Mouse (Mus musculus) gastrocnemius, adult 18-20 months (tissue): Measurements from ENCODE around the gene Cnn1. TPM values are rescaled to one million over a fixed set of nuclear protein-coding genes. Genes with fewer than 3 reads are reported as not detected.
A peak's percentile ranks its signal among the peaks of the same experiment; 100 is the strongest.
"Not testable (repeated sequence)": the region's sequence is repeated elsewhere in the genome, so short reads cannot be mapped to it uniquely, and the experiment has no call there.

Source experiments
- DNase-seq: peaks from one replicate; pipeline ENCODE4 v3.0.0; 2021; ENCODE audit warnings: low spot score
- total RNA-seq, 2 experiments: library from RNA; stranded (reverse); gene quantifications; 2 replicates each; pipeline ENCODE4 v1.2.3; 2021

Cnn1 gene
- total RNA-seq, 2 experiments from 2014 or later: 3.1 to 6.5 TPM

DNA sequence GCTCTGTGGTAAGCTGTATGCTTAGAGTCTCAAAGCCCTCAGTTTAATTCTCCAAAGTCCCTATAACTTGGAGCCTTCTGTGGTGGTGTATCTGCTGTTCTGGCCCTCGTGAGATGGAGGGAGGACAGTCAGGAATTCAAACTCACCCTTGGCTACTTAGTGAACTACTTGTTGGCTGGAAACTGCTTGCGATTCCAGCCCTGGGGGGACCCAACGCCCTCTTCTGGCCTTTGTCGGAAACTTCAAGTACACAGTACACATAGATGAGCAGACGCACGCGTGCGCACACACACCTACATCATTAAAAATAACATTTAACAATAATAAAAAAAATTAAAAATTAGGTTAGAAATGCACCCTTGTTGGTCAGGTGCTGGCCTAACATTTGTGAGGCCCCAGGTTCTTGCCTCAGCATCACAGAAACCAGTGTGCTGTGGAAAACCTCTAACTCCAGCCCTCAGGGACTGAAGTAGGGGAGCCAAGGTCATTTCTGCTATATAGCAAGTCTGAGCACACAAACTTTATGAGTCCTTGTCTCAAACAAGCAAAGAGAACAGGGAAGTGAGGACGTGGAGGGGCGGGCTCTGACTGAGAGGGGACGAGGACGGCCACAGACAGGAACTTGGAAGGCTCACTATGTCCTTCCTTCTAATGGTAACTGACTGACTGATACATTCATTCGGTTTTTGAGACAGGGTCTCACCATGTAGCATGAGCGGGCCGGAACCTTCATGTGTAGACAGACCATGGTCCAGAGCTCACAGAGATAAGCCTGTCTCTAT, 26.4 kb downstream of the Cnn1 start:
- no peak for DNase-seq

GRCm38 (mm10) chr9:22131226-22131981, 32.4 kb downstream of the Cnn1 start:
- DNase-seq: no peak

- DNase-seq: no peak
These were observed 33.2 kb downstream of the Cnn1 start for GRCm38 (mm10) chr9:22132220-22132619.

DNA sequence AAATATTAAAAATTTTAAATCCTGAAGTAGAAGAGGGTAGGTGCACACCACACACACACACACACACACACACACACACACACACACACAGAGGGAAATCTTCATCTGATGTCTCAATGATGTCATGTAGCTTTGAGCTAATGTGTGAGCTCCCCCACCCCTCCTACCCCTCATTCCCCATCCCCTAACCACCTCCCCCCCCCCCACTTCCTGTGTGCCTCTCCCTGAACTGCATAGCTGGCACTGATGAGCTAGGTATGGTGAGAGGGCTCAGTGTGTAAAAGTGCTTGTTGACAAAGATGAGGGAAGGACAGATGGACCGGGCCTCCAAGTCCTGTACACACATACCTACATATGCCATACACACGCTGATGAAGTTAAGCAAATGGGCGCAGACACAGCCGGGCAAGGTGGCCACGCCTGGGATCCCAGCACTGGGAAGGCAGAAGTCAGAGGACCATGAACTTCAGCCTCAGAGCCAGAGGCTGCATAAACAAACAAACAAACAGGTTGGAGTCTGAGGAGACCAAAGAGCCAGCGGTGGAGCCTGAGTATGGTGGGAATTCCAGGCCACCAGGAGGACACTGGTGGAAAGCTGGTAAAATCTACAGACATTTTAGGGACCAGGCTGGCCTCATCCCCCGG, 35.4 kb downstream of the Cnn1 start:
- DNase-seq: no peak

- no peak for DNase-seq
These were observed 36.1 kb downstream of the Cnn1 start for GRCm38 (mm10) chr9:22134988-22135643.

DNA sequence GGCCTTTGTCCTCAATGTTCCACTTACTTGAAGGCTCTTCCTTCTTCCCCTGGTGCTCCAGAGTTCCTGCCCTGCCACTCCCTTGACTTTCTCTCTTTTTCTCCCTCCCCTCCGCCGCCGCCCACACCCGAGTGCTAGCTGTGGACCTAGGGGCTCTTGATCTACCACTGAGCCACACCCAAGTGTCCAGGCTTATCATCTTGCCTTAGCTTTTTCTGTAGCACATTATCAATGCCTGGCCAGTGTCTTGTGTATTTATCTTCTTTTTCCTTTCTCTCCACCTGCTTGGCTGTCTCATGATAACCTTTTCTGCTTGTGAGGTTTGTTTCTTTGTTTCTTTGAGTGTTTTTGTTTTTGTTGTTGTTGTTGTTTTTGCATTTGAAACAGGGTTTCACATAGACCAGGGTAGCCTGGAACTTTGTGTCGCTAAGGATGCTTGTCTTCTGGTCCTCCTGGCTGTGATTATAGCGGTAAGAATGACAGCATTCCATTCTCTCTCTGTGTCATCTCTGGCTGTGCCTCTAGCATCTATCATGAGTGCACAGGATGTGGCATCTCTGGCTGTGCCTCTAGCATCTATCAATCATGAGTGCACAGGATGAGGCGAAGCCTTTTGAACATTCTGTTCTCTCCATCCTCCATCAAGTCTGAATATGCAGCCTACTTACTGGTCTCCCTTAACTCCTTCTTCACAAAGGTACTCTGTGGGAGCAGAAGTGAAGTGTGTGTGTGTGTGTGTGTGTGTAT, 36.8 kb downstream of the Cnn1 start, which contains the start of gene Acp5:
Gene Acp5, minus strand, starts transcription at position 68 of the 747 bp plus-strand sequence.
- DNase-seq: no peak

- DNase-seq: no peak
These were observed 37.9 kb downstream of the Cnn1 start for GRCm38 (mm10) chr9:22136765-22137547.

- DNase-seq: no peak
These were observed 39.5 kb downstream of the Cnn1 start for GRCm38 (mm10) chr9:22138480-22138879.

DNA sequence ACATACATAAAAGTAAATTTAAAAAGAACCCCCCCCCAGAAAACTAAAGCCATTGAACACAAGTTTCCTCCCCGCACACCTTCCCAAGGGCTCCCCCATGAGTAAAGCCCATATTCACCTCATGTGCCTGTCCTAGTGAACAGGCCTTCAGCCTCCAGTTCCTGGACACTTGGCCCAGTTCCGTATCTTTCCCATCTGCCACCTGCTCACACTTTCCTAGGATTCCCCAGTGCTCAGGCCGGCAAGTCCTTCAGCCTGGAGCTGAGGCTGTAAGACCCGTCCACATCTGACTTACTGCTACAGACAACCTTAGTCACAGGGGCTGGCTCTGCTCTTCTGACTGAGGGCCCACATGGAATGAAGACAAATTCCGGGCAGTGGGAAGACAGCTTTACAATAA, 40.7 kb downstream of the Cnn1 start:
- DNase-seq: no peak

DNA sequence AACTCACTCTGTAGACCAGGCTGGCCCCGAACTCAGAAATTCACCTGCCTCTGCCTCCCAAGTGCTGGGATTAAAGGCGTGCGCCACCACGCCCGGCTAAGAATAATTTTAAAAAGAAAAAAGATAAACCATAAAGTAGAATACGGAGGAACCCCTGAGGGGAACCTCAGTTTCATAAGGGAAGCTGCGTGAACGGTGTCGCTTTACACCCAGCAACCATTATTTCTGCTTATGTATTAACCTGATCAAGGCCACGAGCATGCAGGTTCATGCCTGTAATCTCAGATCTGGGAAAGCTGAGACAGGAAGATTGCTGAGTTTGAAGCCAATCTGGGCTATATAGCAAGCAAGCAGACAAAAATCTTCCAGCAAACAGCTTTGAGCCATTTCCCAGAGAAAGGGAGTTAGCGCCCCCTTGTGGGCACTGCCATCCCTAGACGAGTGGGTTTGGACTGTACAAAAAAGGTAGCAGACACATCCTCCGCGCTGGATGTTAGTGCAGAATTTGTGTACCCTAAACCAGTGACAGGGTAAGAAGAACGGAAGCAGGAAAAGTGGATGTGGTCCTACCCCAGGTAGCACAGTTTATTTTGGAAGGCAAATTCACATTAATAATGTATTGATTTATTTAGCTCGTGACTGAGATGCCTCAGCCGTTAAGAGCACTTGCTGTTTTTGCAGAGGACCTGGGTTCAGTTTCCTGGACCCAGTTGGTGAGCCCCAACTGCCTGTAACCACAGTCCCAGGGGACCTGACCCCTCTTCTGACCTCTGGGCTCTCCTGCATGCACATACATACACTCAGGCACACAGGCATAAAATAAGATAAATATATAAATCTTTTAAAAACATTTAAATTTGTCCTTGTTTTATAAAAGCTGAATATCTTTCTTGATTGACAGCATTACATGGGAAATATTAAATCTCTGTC, 44.4 kb downstream of the Cnn1 start:
- DNase-seq: peak; percentile 82

- DNase-seq: no peak
These were observed 45.4 kb downstream of the Cnn1 start for GRCm38 (mm10) chr9:22144304-22144965.

DNA sequence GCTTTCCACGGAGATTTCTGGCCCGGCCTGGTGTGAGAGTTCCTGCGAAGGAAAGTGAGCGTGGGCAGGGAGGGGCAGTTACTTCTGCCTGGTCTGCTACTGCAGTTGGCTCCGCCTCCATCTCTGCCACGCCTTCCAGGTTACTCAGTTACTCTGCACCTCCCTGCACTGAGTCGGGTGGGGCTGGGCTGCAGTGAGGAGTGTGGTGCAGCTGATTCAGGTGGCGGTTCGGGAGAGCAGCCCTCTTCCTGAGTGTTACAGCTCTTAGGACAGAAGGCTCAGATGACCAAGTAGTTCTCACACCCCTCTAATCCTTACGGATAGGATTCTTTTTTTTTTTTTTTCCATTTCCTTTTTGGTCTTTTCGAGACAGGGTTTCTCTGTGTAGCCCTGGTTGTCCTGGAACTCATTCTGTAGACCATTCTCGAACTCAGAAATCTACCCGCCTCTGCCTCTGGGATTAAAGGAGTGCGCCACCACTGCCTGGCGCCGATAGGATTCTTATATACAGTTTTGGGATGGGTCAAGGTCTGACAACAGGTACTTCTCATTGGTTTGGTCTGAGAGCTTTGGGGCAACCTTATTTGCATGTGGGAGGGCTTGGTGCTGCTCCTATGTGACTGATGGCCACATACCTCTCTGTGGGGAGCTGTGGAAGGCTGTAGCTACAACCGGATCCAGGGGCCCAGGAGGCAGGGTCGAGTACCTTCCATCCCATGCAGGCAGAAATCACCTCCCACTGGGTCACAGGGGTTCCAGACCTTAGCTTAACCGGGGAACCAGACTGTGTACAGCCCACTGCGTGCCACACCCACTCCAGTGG, 50.6 kb downstream of the Cnn1 start:
- DNase-seq: no peak

GRCm38 (mm10) chr9:22150249-22150693, 51.3 kb downstream of the Cnn1 start:
- DNase-seq: not testable (repeated sequence)

GRCm38 (mm10) chr9:22150946-22151345, 51.9 kb downstream of the Cnn1 start:
- DNase-seq: no peak

GRCm38 (mm10) chr9:22153810-22154209, 54.8 kb downstream of the Cnn1 start:
- no peak for DNase-seq

GRCm38 (mm10) chr9:22155614-22156013, 56.6 kb downstream of the Cnn1 start:
- peak; percentile 59 for DNase-seq

DNA sequence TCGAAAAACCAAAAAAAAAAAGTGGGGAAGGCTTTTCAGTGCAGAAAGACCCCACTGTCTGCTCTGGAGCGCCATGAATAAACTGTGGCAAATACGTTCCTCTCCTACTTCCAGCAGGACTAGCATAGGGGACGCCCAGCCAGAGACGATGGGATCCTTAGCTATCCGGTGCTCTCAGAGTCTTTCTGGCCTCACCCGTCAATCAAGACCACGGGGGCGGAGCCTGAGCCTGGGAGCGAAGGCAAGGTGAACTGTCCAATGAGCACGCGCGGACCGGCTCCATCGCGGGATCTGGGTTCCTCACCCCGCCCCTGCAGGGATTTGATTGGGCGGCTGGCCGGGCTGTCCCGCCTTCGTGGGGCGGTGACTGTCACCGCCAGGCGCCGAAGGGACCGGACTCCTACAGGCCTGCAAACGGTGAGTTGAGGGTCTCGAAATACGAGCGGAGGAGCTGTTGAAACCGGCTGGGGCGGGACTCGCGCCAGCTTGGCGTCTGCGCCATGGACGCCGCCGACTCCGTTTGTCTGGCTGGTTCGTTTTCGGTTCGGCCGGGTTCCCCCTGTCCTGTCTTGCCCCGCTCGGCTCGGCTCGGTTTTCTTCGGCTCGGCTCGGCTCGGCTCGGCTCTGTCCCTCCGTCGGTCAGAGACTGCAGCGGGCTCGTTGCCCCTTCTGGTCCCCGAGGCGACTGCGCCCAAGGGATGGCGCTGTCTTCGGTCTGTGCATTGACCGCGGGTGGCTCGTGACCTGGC, 57.7 kb downstream of the Cnn1 start, which contains the start of gene Pigyl:
Gene Pigyl, plus strand, starts transcription at position 350 of the 749 bp plus-strand sequence.
- peak; percentile 99 for DNase-seq
